Mouse (Mus musculus): ENCODE measurements around the gene Eya3. TPM values are rescaled to one million over a fixed set of nuclear protein-coding genes. Genes with fewer than 3 reads are reported as not detected.

Gene Eya3
- polyA plus RNA-seq, 1 experiment from 2014 or later = 6.0 TPM

DNA sequence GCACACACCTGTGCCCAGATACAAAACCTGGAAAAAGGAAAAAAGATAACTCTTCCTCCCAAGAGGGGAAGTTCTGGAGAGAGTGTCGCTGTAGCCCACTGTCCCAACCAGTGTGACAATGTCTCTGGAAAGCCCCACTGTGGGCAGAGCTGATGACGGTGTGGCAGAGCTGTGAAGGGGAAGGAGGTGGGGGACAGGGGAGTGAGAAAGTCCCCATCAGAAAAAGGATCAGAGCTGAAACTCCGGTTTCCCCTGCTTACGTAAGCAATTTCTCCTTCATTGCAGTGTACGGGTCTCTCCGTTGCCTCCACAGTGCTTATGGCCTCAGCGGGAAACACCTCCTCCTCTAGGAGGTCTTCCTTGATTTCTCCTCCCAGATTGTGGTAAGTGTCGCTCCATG lies 27.5 kb upstream of the Eya3 start:
- TF ChIP-seq EP300 (IDR thresholded peaks at IDR 0.05; ENCODE audit: low read depth) = no peak
- no peak for TF ChIP-seq CTCF (IDR thresholded peaks at IDR 0.05; ENCODE audit: low read depth)
- Histone ChIP-seq H3K27ac (ENCODE audit: low read depth) (no peak overlapping the region), H3K9ac (replicated peaks) (no peak overlapping the region), H3K4me2 (ENCODE audit: low read depth, low read length) (no peak overlapping the region), H3K27me3 (ENCODE audit: insufficient read depth, low read length) (no peaks in the 10 kb centered on the region), H3K9me3 (ENCODE audit: low read length) (peaks cover 8% of the 10 kb centered on the region; the same call in 1 of the 2 replicates), H3K36me3 (replicated peaks; ENCODE audit: insufficient read depth, low read length) (no peaks in the 10 kb centered on the region), H3K4me1 (ENCODE audit: insufficient read depth) (peaks cover 5% of the 10 kb centered on the region; the same call in 1 of the 2 replicates), H3K4me3 (ENCODE audit: low read depth, low read length) (no peak overlapping the region)
- 73% methylated on average over 8 of the region's 8 CpGs for WGBS (ENCODE audit: insufficient replicate concordance)
- no peak for ATAC-seq
- DNase-seq = no peak

- no peak overlapping the region for H3K4me3 ChIP-seq (ENCODE audit: low read depth, low read length)
- ATAC-seq (no peak), DNase-seq (no peak)
- H3K36me3 ChIP-seq (replicated peaks; ENCODE audit: insufficient read depth, low read length) = no peaks in the 10 kb centered on the region
- H3K9me3 ChIP-seq (ENCODE audit: low read length) = peaks cover 8% of the 10 kb centered on the region; the same call in 1 of the 2 replicates
- peak overlapping the region; percentile 45; the same call in 1 of the 2 replicates for H3K27ac ChIP-seq (ENCODE audit: low read depth)
- no peak overlapping the region for H3K4me2 ChIP-seq (ENCODE audit: low read depth, low read length)
- H3K4me1 ChIP-seq (ENCODE audit: insufficient read depth) = no peaks in the 10 kb centered on the region
- H3K27me3 ChIP-seq (ENCODE audit: insufficient read depth, low read length) = no peaks in the 10 kb centered on the region
- H3K9ac ChIP-seq (replicated peaks) = no peak overlapping the region
- WGBS (ENCODE audit: insufficient replicate concordance) = 73% methylated on average over 6 of the region's 6 CpGs
- TF ChIP-seq CTCF (IDR thresholded peaks at IDR 0.05; ENCODE audit: low read depth) (no peak), EP300 (IDR thresholded peaks at IDR 0.05; ENCODE audit: low read depth) (no peak)
These were observed 20.9 kb upstream of the Eya3 start for GRCm38 (mm10) chr4:132617873-132618272.

DNA sequence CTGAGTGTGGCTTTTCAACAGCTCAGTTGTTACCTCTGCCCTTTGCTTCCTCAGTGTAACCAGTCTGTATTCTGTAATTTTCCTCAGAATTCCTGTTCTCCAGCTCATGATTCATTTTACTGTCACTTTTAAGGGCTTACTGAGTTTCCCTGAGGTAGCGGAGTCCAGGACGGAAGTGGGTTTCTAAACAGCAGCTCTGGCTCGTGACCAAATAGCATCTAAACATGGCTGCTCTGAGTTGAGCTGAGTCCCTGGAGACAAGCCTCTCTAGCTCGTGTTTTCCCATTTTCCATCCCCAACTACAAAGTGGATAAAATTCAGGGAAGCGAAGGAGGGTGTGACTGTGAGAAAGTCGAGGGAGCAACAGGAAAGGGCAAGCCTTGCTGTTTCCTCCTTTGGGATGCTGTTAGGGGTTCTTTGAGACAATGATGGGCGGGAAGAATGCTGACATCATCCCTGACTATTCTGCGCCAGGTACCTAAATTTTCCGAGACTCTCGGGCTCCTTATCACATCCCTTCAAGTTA lies 19.9 kb upstream of the Eya3 start:
- WGBS (ENCODE audit: insufficient replicate concordance) = 78% methylated on average over 10 of the region's 10 CpGs
- Histone ChIP-seq H3K9me3 (ENCODE audit: low read length) (peaks cover 8% of the 10 kb centered on the region; the same call in 1 of the 2 replicates), H3K9ac (replicated peaks) (no peak overlapping the region), H3K27ac (ENCODE audit: low read depth) (no peak overlapping the region), H3K4me1 (ENCODE audit: insufficient read depth) (0 out of 2 replicates have a peak, but pooled peaks cover 2% of the 10 kb centered on the region), H3K4me3 (ENCODE audit: low read depth, low read length) (no peak overlapping the region), H3K4me2 (ENCODE audit: low read depth, low read length) (no peak overlapping the region), H3K27me3 (ENCODE audit: insufficient read depth, low read length) (no peaks in the 10 kb centered on the region), H3K36me3 (replicated peaks; ENCODE audit: insufficient read depth, low read length) (no peaks in the 10 kb centered on the region)
- TF ChIP-seq CTCF (IDR thresholded peaks at IDR 0.05; ENCODE audit: low read depth) = no peak
- TF ChIP-seq EP300 (IDR thresholded peaks at IDR 0.05; ENCODE audit: low read depth) = no peak
- ATAC-seq (no peak), DNase-seq (no peak)

DNA sequence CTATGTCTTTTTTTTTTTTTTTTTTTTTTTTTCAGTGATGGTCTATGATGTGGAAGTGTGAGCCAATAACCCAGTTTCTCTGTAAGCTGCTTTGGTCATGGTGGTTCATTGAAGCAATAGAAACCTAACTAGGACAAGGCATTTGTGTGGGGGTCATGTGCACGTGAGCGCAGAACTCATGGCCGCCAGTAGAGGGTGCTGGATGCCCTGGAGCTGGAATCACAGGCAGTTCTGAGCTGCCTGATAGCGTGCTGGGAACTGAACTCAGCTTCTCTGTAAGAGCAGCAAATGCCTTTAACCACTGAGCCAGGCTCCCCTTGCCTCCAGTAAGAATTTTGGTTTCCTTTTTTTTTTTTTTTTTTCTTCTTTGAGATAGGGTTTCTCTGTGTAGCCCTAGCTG lies 18.7 kb upstream of the Eya3 start:
- H3K9me3 ChIP-seq (ENCODE audit: low read length) = no peaks in the 10 kb centered on the region
- no peak overlapping the region for H3K4me2 ChIP-seq (ENCODE audit: low read depth, low read length)
- TF ChIP-seq CTCF (IDR thresholded peaks at IDR 0.05; ENCODE audit: low read depth) = peak; percentile 34; the same call in 1 of the 2 replicates
- no peak for TF ChIP-seq EP300 (IDR thresholded peaks at IDR 0.05; ENCODE audit: low read depth)
- no peak overlapping the region for H3K27ac ChIP-seq (ENCODE audit: low read depth)
- ATAC-seq (no peak), DNase-seq (no peak)
- H3K27me3 ChIP-seq (ENCODE audit: insufficient read depth, low read length) = no peaks in the 10 kb centered on the region
- WGBS (ENCODE audit: insufficient replicate concordance) = 90% methylated on average over 4 of the region's 4 CpGs
- H3K36me3 ChIP-seq (replicated peaks; ENCODE audit: insufficient read depth, low read length) = no peaks in the 10 kb centered on the region
- H3K4me1 ChIP-seq (ENCODE audit: insufficient read depth) = 0 out of 2 replicates have a peak, but pooled peaks cover 4% of the 10 kb centered on the region
- no peak overlapping the region for H3K9ac ChIP-seq (replicated peaks)
- no peak overlapping the region for H3K4me3 ChIP-seq (ENCODE audit: low read depth, low read length)

DNA sequence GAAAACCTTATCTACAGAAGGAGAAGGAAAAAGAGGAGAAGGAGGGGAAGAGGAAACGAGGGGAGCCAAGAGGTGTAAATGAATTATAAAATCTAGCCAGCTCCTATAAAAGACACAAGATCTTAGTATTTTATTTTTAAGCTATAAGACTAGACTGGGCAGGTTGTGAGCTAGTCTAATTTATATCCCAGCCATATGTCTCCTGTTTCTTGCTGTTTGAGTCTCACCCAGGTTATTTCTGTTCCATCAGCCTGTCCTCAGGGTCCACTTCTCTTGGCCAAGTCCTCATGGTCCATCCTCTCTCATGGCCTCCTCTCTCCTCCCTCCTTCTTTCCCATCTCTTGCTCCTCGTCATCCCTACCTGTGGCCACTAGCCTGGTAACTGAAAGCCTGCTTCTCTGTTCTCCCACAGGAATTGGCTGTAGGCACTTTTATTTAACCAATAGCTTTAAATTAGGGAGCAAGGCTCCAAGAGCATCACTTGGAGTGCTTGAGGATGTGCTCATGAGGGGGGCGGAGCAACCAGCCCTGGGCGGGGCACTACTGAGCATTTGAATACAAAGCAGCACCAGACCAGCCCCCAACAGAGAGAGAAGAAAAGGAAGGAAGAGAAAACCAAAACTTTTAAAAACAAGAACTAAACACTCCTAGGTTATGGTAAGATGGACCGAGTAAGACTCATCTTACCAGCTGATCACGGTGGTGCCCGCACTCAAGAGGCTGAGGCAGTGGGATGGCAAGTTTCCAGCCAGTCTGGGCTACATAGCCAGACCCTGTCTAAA lies 17.3 kb upstream of the Eya3 start:
- Histone ChIP-seq H3K36me3 (replicated peaks; ENCODE audit: insufficient read depth, low read length) (no peaks in the 10 kb centered on the region), H3K9ac (replicated peaks) (no peak overlapping the region), H3K27me3 (ENCODE audit: insufficient read depth, low read length) (no peaks in the 10 kb centered on the region), H3K9me3 (ENCODE audit: low read length) (no peaks in the 10 kb centered on the region), H3K4me2 (ENCODE audit: low read depth, low read length) (no peak overlapping the region), H3K4me1 (ENCODE audit: insufficient read depth) (0 out of 2 replicates have a peak, but pooled peaks cover 4% of the 10 kb centered on the region), H3K4me3 (ENCODE audit: low read depth, low read length) (no peak overlapping the region), H3K27ac (ENCODE audit: low read depth) (no peak overlapping the region)
- no peak for TF ChIP-seq CTCF (IDR thresholded peaks at IDR 0.05; ENCODE audit: low read depth)
- TF ChIP-seq EP300 (IDR thresholded peaks at IDR 0.05; ENCODE audit: low read depth) = no peak
- DNase-seq (peak; percentile 27), ATAC-seq (no peak)
- 60% methylated on average over 7 of the region's 7 CpGs for WGBS (ENCODE audit: insufficient replicate concordance)

DNA sequence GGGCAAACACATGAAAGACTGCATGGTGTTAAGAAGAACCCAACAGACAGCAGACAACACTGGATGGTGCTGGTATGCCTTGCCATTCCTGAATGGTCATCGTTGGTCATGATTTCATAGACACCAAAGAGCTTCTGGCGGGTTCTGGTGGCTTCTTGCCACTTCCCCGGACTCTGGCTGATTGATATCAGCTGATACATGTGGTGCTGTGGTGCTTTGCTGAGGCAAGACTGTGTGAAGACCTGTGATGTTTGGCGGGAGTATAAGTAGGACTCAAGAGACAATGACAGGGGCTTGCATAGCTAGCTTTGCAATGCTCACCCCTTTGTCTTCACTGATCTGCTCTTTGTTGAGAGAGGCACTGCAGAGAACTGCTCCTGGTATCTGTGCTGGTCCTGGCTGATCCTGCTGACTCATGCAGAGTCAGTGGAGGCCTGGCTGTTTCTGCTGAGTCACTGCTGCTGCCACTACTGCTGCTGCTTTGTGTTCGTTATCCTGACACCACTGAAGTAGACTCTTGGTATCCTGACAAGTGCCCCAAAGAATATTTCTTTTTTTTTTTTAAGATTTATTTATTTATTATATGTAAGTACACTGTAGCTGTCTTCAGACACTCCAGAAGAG lies 14.6 kb upstream of the Eya3 start:
- Histone ChIP-seq H3K36me3 (replicated peaks; ENCODE audit: insufficient read depth, low read length) (no peaks in the 10 kb centered on the region), H3K27ac (ENCODE audit: low read depth) (peak overlapping the region; percentile 64), H3K9me3 (ENCODE audit: low read length) (no peaks in the 10 kb centered on the region), H3K4me3 (ENCODE audit: low read depth, low read length) (no peak overlapping the region), H3K4me1 (ENCODE audit: insufficient read depth) (0 out of 2 replicates have a peak, but pooled peaks cover 4% of the 10 kb centered on the region), H3K27me3 (ENCODE audit: insufficient read depth, low read length) (no peaks in the 10 kb centered on the region), H3K4me2 (ENCODE audit: low read depth, low read length) (peak overlapping the region; percentile 44; the same call in 1 of the 2 replicates), H3K9ac (replicated peaks) (no peak overlapping the region)
- WGBS (ENCODE audit: insufficient replicate concordance) = 52% methylated on average over 5 of the region's 5 CpGs
- peak; percentile 82 for DNase-seq
- no peak for TF ChIP-seq CTCF (IDR thresholded peaks at IDR 0.05; ENCODE audit: low read depth)
- peak; percentile 79 for TF ChIP-seq EP300 (IDR thresholded peaks at IDR 0.05; ENCODE audit: low read depth)
- peak; percentile 93 for ATAC-seq

Data from liver, postnatal 0 days (tissue).